Mouse (Mus musculus): ENCODE results near the gene Cracr2b. TPM values are rescaled to one million over a fixed set of nuclear protein-coding genes. Genes with fewer than 3 reads are reported as not detected.
A peak's percentile ranks its signal among the peaks of the same experiment; 100 is the strongest.

Gene Cracr2b
- total RNA-seq (2014; rRNA removed) (3.7 and 4.3 TPM in 2 replicates), polyA plus RNA-seq (2012; rRNA removed) (4.7 and 8.7 TPM in 2 replicates)

GRCm38 (mm10) chr7:141460391-141461113 lies at the start of gene Cracr2b:
Gene Cracr2b, plus strand, starts transcription at chr7:141461094.
- Histone ChIP-seq H3K4me1 (ENCODE audit: control insufficient read depth, insufficient read depth, low read length) (peaks cover 22% of the 10 kb centered on the region; the same call in 1 of the 2 replicates), H3K36me3 (ENCODE audit: control insufficient read depth, insufficient read depth, low read length) (peaks cover 19% of the 10 kb centered on the region; the same call in 1 of the 2 replicates), H3K9ac (ENCODE audit: low read depth, low read length) (peak within 1 kb of the TSS; percentile 70), H3K27ac (replicated peaks; ENCODE audit: insufficient read depth, low read depth, low read length) (peak within 1 kb of the TSS; percentile 52), H3K4me3 (ENCODE audit: insufficient read depth, low read depth, low read length) (peak within 1 kb of the TSS; percentile 68), H3K79me2 (ENCODE audit: control insufficient read depth, insufficient read depth, low read length) (peaks cover 8% of the 10 kb centered on the region; the same call in 1 of the 2 replicates), H3K27me3 (ENCODE audit: control insufficient read depth, insufficient read depth, low read length) (no peaks in the 10 kb centered on the region)
- TF ChIP-seq POLR2A (IDR thresholded peaks at IDR 0.05; ENCODE audit: extremely low read depth, insufficient read depth, low read length) (no peak), CTCF (IDR thresholded peaks at IDR 0.05; ENCODE audit: low read depth, low read length) (no peak)
- DNase-seq (ENCODE audit: extremely low read depth, low read depth, low spot score), result no peak
- 71% methylated on average over 15 of the region's 15 CpGs for WGBS

DNA sequence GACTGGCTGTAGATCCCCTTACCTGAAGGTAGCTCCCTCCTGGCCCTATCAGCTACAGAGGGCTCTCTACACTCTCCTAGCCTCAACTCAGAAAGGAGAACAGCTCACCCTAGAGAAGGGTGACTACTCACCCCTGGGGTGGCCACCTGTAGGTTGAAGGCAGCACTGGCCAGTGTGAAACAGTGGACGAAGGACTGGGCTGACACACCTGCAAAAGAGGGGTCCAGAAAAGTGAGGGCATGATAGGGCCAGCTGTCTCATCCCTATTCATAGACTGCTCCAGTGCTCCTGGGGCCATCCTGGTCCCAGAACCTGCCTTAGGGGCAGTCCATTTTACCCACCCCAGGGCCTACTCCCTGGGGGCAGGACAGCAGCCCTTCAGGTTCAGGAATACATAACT lies 49.2 kb upstream of the Cracr2b start:
- TF ChIP-seq CTCF (IDR thresholded peaks at IDR 0.05; ENCODE audit: low read depth, low read length) (no peak), POLR2A (IDR thresholded peaks at IDR 0.05; ENCODE audit: extremely low read depth, insufficient read depth, low read length) (no peak)
- H3K4me1 ChIP-seq (ENCODE audit: control insufficient read depth, insufficient read depth, low read length), result peaks cover 15% of the 10 kb centered on the region
- H3K27ac ChIP-seq (replicated peaks; ENCODE audit: insufficient read depth, low read depth, low read length), result no peak overlapping the region
- H3K4me3 ChIP-seq (ENCODE audit: insufficient read depth, low read depth, low read length), result no peak overlapping the region
- H3K9ac ChIP-seq (ENCODE audit: low read depth, low read length), result no peak overlapping the region
- peaks cover 5% of the 10 kb centered on the region; the same call in 1 of the 2 replicates for H3K79me2 ChIP-seq (ENCODE audit: control insufficient read depth, insufficient read depth, low read length)
- H3K36me3 ChIP-seq (ENCODE audit: control insufficient read depth, insufficient read depth, low read length), result no peaks in the 10 kb centered on the region
- DNase-seq (ENCODE audit: extremely low read depth, low read depth, low spot score), result no peak
- 91% methylated on average over 1 of the region's 1 CpGs for WGBS
- H3K27me3 ChIP-seq (ENCODE audit: control insufficient read depth, insufficient read depth, low read length), result no peaks in the 10 kb centered on the region

DNA sequence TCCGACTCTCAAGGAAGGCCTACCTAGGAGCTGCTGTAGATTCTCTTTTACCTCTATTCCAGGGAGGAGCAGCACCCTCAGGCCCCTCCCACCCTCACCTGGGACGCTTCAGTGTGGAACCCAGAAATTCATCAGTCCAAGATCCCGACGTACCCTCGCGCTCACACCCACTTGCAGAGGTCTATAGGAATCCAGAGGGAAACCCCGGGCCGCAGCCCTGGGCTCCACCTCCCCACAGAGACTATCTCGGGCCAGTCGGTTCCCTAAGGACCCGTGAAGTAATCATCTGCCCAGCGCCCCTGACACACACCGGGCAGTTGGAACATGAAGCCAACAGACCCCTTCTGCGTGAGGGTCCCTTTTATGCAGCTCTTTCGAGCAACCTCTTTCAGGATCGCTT lies 47.6 kb upstream of the Cracr2b start:
- Histone ChIP-seq H3K4me3 (ENCODE audit: insufficient read depth, low read depth, low read length) (peak overlapping the region; percentile 86), H3K4me1 (ENCODE audit: control insufficient read depth, insufficient read depth, low read length) (peaks cover 15% of the 10 kb centered on the region), H3K27ac (replicated peaks; ENCODE audit: insufficient read depth, low read depth, low read length) (peak overlapping the region; percentile 90), H3K9ac (ENCODE audit: low read depth, low read length) (peak overlapping the region; percentile 89), H3K79me2 (ENCODE audit: control insufficient read depth, insufficient read depth, low read length) (peaks cover 5% of the 10 kb centered on the region; the same call in 1 of the 2 replicates), H3K36me3 (ENCODE audit: control insufficient read depth, insufficient read depth, low read length) (no peaks in the 10 kb centered on the region), H3K27me3 (ENCODE audit: control insufficient read depth, insufficient read depth, low read length) (no peaks in the 10 kb centered on the region)
- 2% methylated on average over 16 of the region's 16 CpGs for WGBS
- no peak for DNase-seq (ENCODE audit: extremely low read depth, low read depth, low spot score)
- no peak for TF ChIP-seq POLR2A (IDR thresholded peaks at IDR 0.05; ENCODE audit: extremely low read depth, insufficient read depth, low read length)
- no peak for TF ChIP-seq CTCF (IDR thresholded peaks at IDR 0.05; ENCODE audit: low read depth, low read length)

GRCm38 (mm10) chr7:141413809-141414584 lies 46.9 kb upstream of the Cracr2b start, which contains the start of gene Gatd1:
Gene Gatd1, minus strand, starts transcription at chr7:141414136.
- peak within 1 kb of the TSS; percentile 90 for H3K27ac ChIP-seq (replicated peaks; ENCODE audit: insufficient read depth, low read depth, low read length)
- no peaks in the 10 kb centered on the region for H3K36me3 ChIP-seq (ENCODE audit: control insufficient read depth, insufficient read depth, low read length)
- TF ChIP-seq POLR2A (IDR thresholded peaks at IDR 0.05; ENCODE audit: extremely low read depth, insufficient read depth, low read length), result peak; percentile 93
- peak; percentile 37 for TF ChIP-seq CTCF (IDR thresholded peaks at IDR 0.05; ENCODE audit: low read depth, low read length)
- peaks cover 5% of the 10 kb centered on the region; the same call in 1 of the 2 replicates for H3K79me2 ChIP-seq (ENCODE audit: control insufficient read depth, insufficient read depth, low read length)
- WGBS, result under 1% methylated on average over 56 of the region's 56 CpGs
- no peaks in the 10 kb centered on the region for H3K27me3 ChIP-seq (ENCODE audit: control insufficient read depth, insufficient read depth, low read length)
- peak within 1 kb of the TSS; percentile 86 for H3K4me3 ChIP-seq (ENCODE audit: insufficient read depth, low read depth, low read length)
- H3K4me1 ChIP-seq (ENCODE audit: control insufficient read depth, insufficient read depth, low read length), result peaks cover 17% of the 10 kb centered on the region
- DNase-seq (ENCODE audit: extremely low read depth, low read depth, low spot score), result peak; percentile 98
- peak within 1 kb of the TSS; percentile 89 for H3K9ac ChIP-seq (ENCODE audit: low read depth, low read length)

- peaks cover 5% of the 10 kb centered on the region; the same call in 1 of the 2 replicates for H3K79me2 ChIP-seq (ENCODE audit: control insufficient read depth, insufficient read depth, low read length)
- no peaks in the 10 kb centered on the region for H3K27me3 ChIP-seq (ENCODE audit: control insufficient read depth, insufficient read depth, low read length)
- no peak overlapping the region for H3K27ac ChIP-seq (replicated peaks; ENCODE audit: insufficient read depth, low read depth, low read length)
- H3K36me3 ChIP-seq (ENCODE audit: control insufficient read depth, insufficient read depth, low read length), result no peaks in the 10 kb centered on the region
- H3K4me3 ChIP-seq (ENCODE audit: insufficient read depth, low read depth, low read length), result no peak overlapping the region
- H3K9ac ChIP-seq (ENCODE audit: low read depth, low read length), result no peak overlapping the region
- DNase-seq (ENCODE audit: extremely low read depth, low read depth, low spot score), result no peak
- TF ChIP-seq CTCF (IDR thresholded peaks at IDR 0.05; ENCODE audit: low read depth, low read length), result no peak
- TF ChIP-seq POLR2A (IDR thresholded peaks at IDR 0.05; ENCODE audit: extremely low read depth, insufficient read depth, low read length), result no peak
- peaks cover 10% of the 10 kb centered on the region for H3K4me1 ChIP-seq (ENCODE audit: control insufficient read depth, insufficient read depth, low read length)
- 88% methylated on average over 6 of the region's 6 CpGs for WGBS
Measured at GRCm38 (mm10) chr7:141416144-141416841, 44.6 kb upstream of the Cracr2b start.
